Mouse (Mus musculus): ENCODE data around the gene Gm10518. TPM values are rescaled to one million over a fixed set of nuclear protein-coding genes. Genes with fewer than 3 reads are reported as not detected.

Gene Gm10518
- total RNA-seq (2014; fragmentation: Nextera tagmentation) (1.2 TPM in 1 of 2 replicates, not detected in the other), total RNA-seq (2017) (0.17 and 0.55 TPM in 2 replicates), polyA plus RNA-seq (2012) (not detected in 2 replicates)

GRCm38 (mm10) chr1:179802610-179803512, at the start of gene Gm10518:
Gm10518 (plus strand) TSS chr1:179803376.
- Histone ChIP-seq H3K27me3 (ENCODE audit: insufficient read depth, low read length) (no peaks in the 10 kb centered on the region), H3K9me3 (replicated peaks) (no peaks in the 10 kb centered on the region), H3K4me3 (ENCODE audit: low read depth, low read length) (peak within 1 kb of the TSS; percentile 92), H3K36me3 (replicated peaks) (peaks cover 17% of the 10 kb centered on the region), H3K4me1 (ENCODE audit: insufficient read depth, low read depth, low read length) (peaks cover 60% of the 10 kb centered on the region)
- DNase-seq (ENCODE audit: low spot score): peak; percentile 46
- ATAC-seq (ENCODE audit: extremely low read depth, insufficient number of reproducible peaks, low FRiP score, poor library complexity, severe bottlenecking): no peak
- no peak for TF ChIP-seq CTCF (IDR thresholded peaks at IDR 0.05; ENCODE audit: low read depth, low read length)
- no peak for TF ChIP-seq TAL1 (conservative IDR thresholded peaks at IDR 0.05; ENCODE audit: low read depth, low read length)
- no peak for TF ChIP-seq GATA1 (IDR thresholded peaks at IDR 0.05; ENCODE audit: borderline replicate concordance, low read length)
- TF ChIP-seq GATA2 (IDR thresholded peaks at IDR 0.05; ENCODE audit: borderline replicate concordance, low read depth, low read length): no peak
- no peak for TF ChIP-seq POLR2AphosphoS5 (IDR thresholded peaks at IDR 0.05; ENCODE audit: insufficient replicate concordance, low read depth, low read length)

DNA sequence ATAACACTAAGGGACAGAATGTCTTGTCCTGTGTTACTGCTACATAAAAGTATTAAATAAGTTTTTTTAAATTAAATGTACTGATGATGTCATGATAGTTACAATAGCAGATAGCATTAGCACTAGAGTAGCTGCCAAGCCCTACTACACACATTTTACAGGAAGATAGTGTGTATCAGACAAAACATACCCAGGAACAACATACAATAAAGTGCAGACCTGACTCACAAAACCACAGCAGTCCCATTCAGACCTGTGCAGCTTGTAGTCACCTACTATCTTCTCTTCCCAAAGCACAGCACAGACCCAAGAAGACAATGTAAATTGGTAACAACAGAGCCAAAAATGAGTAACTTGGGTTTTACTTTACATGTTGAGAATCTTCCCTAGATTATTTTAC, 46.7 kb upstream of the Gm10518 start:
- Histone ChIP-seq H3K36me3 (replicated peaks) (peaks cover 86% of the 10 kb centered on the region), H3K4me1 (ENCODE audit: insufficient read depth, low read depth, low read length) (peaks cover 2% of the 10 kb centered on the region; the same call in 1 of the 2 replicates), H3K4me3 (ENCODE audit: low read depth, low read length) (no peak overlapping the region), H3K9me3 (replicated peaks) (no peaks in the 10 kb centered on the region), H3K27me3 (ENCODE audit: insufficient read depth, low read length) (no peaks in the 10 kb centered on the region)
- ATAC-seq (ENCODE audit: extremely low read depth, insufficient number of reproducible peaks, low FRiP score, poor library complexity, severe bottlenecking) (no peak), DNase-seq (ENCODE audit: low spot score) (no peak)
- TF ChIP-seq GATA2 (IDR thresholded peaks at IDR 0.05; ENCODE audit: borderline replicate concordance, low read depth, low read length): no peak
- TF ChIP-seq POLR2AphosphoS5 (IDR thresholded peaks at IDR 0.05; ENCODE audit: insufficient replicate concordance, low read depth, low read length): no peak
- no peak for TF ChIP-seq CTCF (IDR thresholded peaks at IDR 0.05; ENCODE audit: low read depth, low read length)
- no peak for TF ChIP-seq GATA1 (IDR thresholded peaks at IDR 0.05; ENCODE audit: borderline replicate concordance, low read length)
- TF ChIP-seq TAL1 (conservative IDR thresholded peaks at IDR 0.05; ENCODE audit: low read depth, low read length): no peak

- Histone ChIP-seq H3K9me3 (replicated peaks) (no peaks in the 10 kb centered on the region), H3K4me3 (ENCODE audit: low read depth, low read length) (no peak overlapping the region), H3K27me3 (ENCODE audit: insufficient read depth, low read length) (no peaks in the 10 kb centered on the region), H3K4me1 (ENCODE audit: insufficient read depth, low read depth, low read length) (0 out of 2 replicates have a peak, but pooled peaks cover 2% of the 10 kb centered on the region), H3K36me3 (replicated peaks) (peaks cover 86% of the 10 kb centered on the region)
- ATAC-seq (ENCODE audit: extremely low read depth, insufficient number of reproducible peaks, low FRiP score, poor library complexity, severe bottlenecking) (no peak), DNase-seq (ENCODE audit: low spot score) (no peak)
- TF ChIP-seq GATA2 (IDR thresholded peaks at IDR 0.05; ENCODE audit: borderline replicate concordance, low read depth, low read length): no peak
- TF ChIP-seq POLR2AphosphoS5 (IDR thresholded peaks at IDR 0.05; ENCODE audit: insufficient replicate concordance, low read depth, low read length): no peak
- no peak for TF ChIP-seq GATA1 (IDR thresholded peaks at IDR 0.05; ENCODE audit: borderline replicate concordance, low read length)
- TF ChIP-seq CTCF (IDR thresholded peaks at IDR 0.05; ENCODE audit: low read depth, low read length): no peak
- no peak for TF ChIP-seq TAL1 (conservative IDR thresholded peaks at IDR 0.05; ENCODE audit: low read depth, low read length)
These were observed 43.1 kb upstream of the Gm10518 start for GRCm38 (mm10) chr1:179760086-179760485.

DNA sequence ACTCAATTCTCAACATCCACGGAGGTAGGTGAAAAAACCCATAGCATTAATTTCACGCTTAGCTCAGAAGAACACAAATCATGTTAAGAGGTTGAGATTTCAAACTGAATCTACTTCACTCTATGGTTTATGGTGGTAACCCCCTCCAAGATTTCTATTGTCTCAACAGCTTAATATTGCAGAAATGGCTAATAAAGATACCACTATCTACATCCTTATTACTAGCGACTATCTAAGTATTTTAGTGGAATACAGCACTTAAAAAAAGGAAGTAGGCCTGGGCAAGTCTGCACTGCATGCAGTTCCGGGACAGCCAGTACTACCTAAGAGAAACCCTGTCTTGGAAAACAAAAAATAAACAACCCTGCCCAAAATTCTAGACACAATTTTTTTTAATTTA, 42.6 kb upstream of the Gm10518 start:
- TF ChIP-seq CTCF (IDR thresholded peaks at IDR 0.05; ENCODE audit: low read depth, low read length) (no peak), GATA2 (IDR thresholded peaks at IDR 0.05; ENCODE audit: borderline replicate concordance, low read depth, low read length) (no peak), POLR2AphosphoS5 (IDR thresholded peaks at IDR 0.05; ENCODE audit: insufficient replicate concordance, low read depth, low read length) (no peak), TAL1 (conservative IDR thresholded peaks at IDR 0.05; ENCODE audit: low read depth, low read length) (no peak), GATA1 (IDR thresholded peaks at IDR 0.05; ENCODE audit: borderline replicate concordance, low read length) (no peak)
- no peak overlapping the region for H3K4me3 ChIP-seq (ENCODE audit: low read depth, low read length)
- H3K9me3 ChIP-seq (replicated peaks): no peaks in the 10 kb centered on the region
- H3K4me1 ChIP-seq (ENCODE audit: insufficient read depth, low read depth, low read length): 0 out of 2 replicates have a peak, but pooled peaks cover 2% of the 10 kb centered on the region
- H3K36me3 ChIP-seq (replicated peaks): peaks cover 84% of the 10 kb centered on the region
- no peaks in the 10 kb centered on the region for H3K27me3 ChIP-seq (ENCODE audit: insufficient read depth, low read length)
- no peak for DNase-seq (ENCODE audit: low spot score)
- no peak for ATAC-seq (ENCODE audit: extremely low read depth, insufficient number of reproducible peaks, low FRiP score, poor library complexity, severe bottlenecking)

- no peaks in the 10 kb centered on the region for H3K27me3 ChIP-seq (ENCODE audit: insufficient read depth, low read length)
- ATAC-seq (ENCODE audit: extremely low read depth, insufficient number of reproducible peaks, low FRiP score, poor library complexity, severe bottlenecking) (no peak), DNase-seq (ENCODE audit: low spot score) (no peak)
- no peaks in the 10 kb centered on the region for H3K4me1 ChIP-seq (ENCODE audit: insufficient read depth, low read depth, low read length)
- TF ChIP-seq POLR2AphosphoS5 (IDR thresholded peaks at IDR 0.05; ENCODE audit: insufficient replicate concordance, low read depth, low read length): no peak
- no peak for TF ChIP-seq CTCF (IDR thresholded peaks at IDR 0.05; ENCODE audit: low read depth, low read length)
- TF ChIP-seq TAL1 (conservative IDR thresholded peaks at IDR 0.05; ENCODE audit: low read depth, low read length): no peak
- no peak for TF ChIP-seq GATA1 (IDR thresholded peaks at IDR 0.05; ENCODE audit: borderline replicate concordance, low read length)
- no peak for TF ChIP-seq GATA2 (IDR thresholded peaks at IDR 0.05; ENCODE audit: borderline replicate concordance, low read depth, low read length)
- H3K4me3 ChIP-seq (ENCODE audit: low read depth, low read length): no peak overlapping the region
- no peaks in the 10 kb centered on the region for H3K9me3 ChIP-seq (replicated peaks)
- H3K36me3 ChIP-seq (replicated peaks): peaks cover 95% of the 10 kb centered on the region
These were observed 26.3 kb upstream of the Gm10518 start for GRCm38 (mm10) chr1:179776831-179777230.

- ATAC-seq (ENCODE audit: extremely low read depth, insufficient number of reproducible peaks, low FRiP score, poor library complexity, severe bottlenecking): no peak
- H3K36me3 ChIP-seq (replicated peaks): peaks cover 88% of the 10 kb centered on the region
These were observed 19.1 kb upstream of the Gm10518 start for GRCm38 (mm10) chr1:179784098-179784497.

More at GRCm38 (mm10) chr1:179784098-179784497, 19.1 kb upstream of the Gm10518 start:
- DNase-seq (ENCODE audit: low spot score): no peak
- no peaks in the 10 kb centered on the region for H3K4me1 ChIP-seq (ENCODE audit: insufficient read depth, low read depth, low read length)
- H3K9me3 ChIP-seq (replicated peaks): no peaks in the 10 kb centered on the region
- H3K4me3 ChIP-seq (ENCODE audit: low read depth, low read length): no peak overlapping the region
- TF ChIP-seq POLR2AphosphoS5 (IDR thresholded peaks at IDR 0.05; ENCODE audit: insufficient replicate concordance, low read depth, low read length): no peak
- TF ChIP-seq GATA2 (IDR thresholded peaks at IDR 0.05; ENCODE audit: borderline replicate concordance, low read depth, low read length): no peak
- TF ChIP-seq TAL1 (conservative IDR thresholded peaks at IDR 0.05; ENCODE audit: low read depth, low read length): no peak
- no peak for TF ChIP-seq GATA1 (IDR thresholded peaks at IDR 0.05; ENCODE audit: borderline replicate concordance, low read length)
- TF ChIP-seq CTCF (IDR thresholded peaks at IDR 0.05; ENCODE audit: low read depth, low read length): no peak
- H3K27me3 ChIP-seq (ENCODE audit: insufficient read depth, low read length): no peaks in the 10 kb centered on the region

Data from G1E (cell line).